Mouse (Mus musculus): Measurements from ENCODE around the gene Pxdn. TPM values are rescaled to one million over a fixed set of nuclear protein-coding genes. Genes with fewer than 3 reads are reported as not detected.

The Pxdn gene
- total and polyA plus RNA-seq, 3 experiments, result 0.44 TPM; not detected in 2

DNA sequence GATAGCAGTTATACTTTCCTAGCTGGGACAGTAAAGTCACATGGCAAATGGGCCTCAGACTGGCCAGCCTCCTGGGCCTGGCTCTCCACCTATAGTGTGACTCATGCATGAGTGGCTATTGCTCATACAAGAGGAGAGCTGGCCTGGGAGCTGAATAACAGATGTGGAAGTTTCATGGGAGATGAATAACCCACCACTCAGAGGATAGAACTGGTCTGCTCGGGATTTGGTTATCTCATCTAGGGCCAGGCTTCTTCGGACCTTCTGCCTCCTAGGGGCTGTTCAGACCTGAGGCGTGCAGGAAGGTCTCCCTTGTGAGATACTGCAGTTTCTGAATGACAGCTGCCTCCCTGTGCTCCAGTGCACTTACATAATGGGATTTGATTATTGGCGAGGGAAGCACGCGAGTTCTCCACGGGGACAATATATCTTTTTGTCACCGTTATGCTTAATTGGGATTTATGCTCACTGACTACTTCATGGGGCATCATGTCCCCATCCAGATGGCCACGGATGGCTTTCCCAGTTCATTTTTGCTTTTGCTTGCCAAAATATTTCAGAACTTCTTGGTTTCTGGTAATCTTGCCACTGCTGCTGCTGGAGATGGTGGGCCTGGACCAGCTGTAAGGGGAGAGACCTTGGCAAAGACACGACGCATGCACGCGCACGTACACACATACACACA, 66.4 kb downstream of the Pxdn start:
- DNase-seq (ENCODE audit: low spot score) (no peak), ATAC-seq (ENCODE audit: extremely low read depth, insufficient number of reproducible peaks, low FRiP score, poor library complexity, severe bottlenecking) (no peak)
- Histone ChIP-seq H3K9me3 (replicated peaks) (peaks cover 82% of the 10 kb centered on the region), H3K4me3 (ENCODE audit: low read depth, low read length) (no peak overlapping the region), H3K36me3 (replicated peaks) (no peaks in the 10 kb centered on the region), H3K27me3 (ENCODE audit: insufficient read depth, low read length) (peaks cover 4% of the 10 kb centered on the region; the same call in 1 of the 2 replicates), H3K4me1 (ENCODE audit: insufficient read depth, low read depth, low read length) (no peaks in the 10 kb centered on the region; the same call in 1 of the 2 replicates)
- TF ChIP-seq CTCF (IDR thresholded peaks at IDR 0.05; ENCODE audit: low read depth, low read length), result no peak
- no peak for TF ChIP-seq POLR2AphosphoS5 (IDR thresholded peaks at IDR 0.05; ENCODE audit: insufficient replicate concordance, low read depth, low read length)

DNA sequence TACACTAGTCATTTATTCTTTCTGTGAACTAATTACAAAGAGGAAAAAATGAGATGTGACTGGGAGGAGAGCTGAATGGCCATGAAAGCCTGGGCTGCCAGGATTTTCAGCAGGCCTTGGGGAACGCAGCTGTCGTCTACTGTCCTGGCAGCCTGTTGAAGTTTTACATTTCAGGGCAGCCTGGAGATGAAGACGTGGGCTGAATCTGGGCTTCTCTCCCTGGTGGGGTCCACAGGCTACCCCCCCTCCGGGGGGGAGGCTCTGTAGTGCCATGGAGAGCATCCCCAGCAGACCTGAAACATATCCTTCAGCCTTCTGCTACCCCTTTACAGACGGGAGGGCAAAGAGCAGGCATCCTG, 66.9 kb downstream of the Pxdn start:
- Histone ChIP-seq H3K4me1 (ENCODE audit: insufficient read depth, low read depth, low read length) (no peaks in the 10 kb centered on the region; the same call in 1 of the 2 replicates), H3K27me3 (ENCODE audit: insufficient read depth, low read length) (peaks cover 4% of the 10 kb centered on the region; the same call in 1 of the 2 replicates), H3K4me3 (ENCODE audit: low read depth, low read length) (no peak overlapping the region), H3K9me3 (replicated peaks) (peaks cover 81% of the 10 kb centered on the region), H3K36me3 (replicated peaks) (no peaks in the 10 kb centered on the region)
- ATAC-seq (ENCODE audit: extremely low read depth, insufficient number of reproducible peaks, low FRiP score, poor library complexity, severe bottlenecking) (no peak), DNase-seq (ENCODE audit: low spot score) (no peak)
- no peak for TF ChIP-seq GATA1 (IDR thresholded peaks at IDR 0.05; ENCODE audit: borderline replicate concordance, low read length)
- no peak for TF ChIP-seq GATA2 (IDR thresholded peaks at IDR 0.05; ENCODE audit: borderline replicate concordance, low read depth, low read length)
- TF ChIP-seq POLR2AphosphoS5 (IDR thresholded peaks at IDR 0.05; ENCODE audit: insufficient replicate concordance, low read depth, low read length), result no peak
- no peak for TF ChIP-seq TAL1 (conservative IDR thresholded peaks at IDR 0.05; ENCODE audit: low read depth, low read length)
- TF ChIP-seq CTCF (IDR thresholded peaks at IDR 0.05; ENCODE audit: low read depth, low read length), result no peak

DNA sequence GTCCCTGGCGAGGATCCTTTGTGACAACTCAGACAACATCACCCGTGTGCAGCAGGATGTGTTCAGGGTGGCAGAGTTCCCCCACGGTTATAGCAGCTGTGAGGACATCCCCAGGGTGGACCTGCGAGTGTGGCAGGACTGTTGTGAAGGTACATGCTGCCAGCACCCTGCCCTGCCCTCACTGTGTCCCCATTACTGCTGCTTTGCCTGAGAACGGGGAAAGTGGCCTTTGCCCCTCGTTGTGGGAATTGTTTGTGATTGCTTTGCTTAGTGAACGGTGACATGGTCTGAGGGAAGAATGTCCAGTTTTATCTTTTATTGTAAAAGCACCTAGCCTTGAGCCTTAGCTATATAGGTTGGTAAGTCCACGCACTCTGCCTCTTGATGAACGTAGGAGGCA, 69.2 kb downstream of the Pxdn start:
- ATAC-seq (ENCODE audit: extremely low read depth, insufficient number of reproducible peaks, low FRiP score, poor library complexity, severe bottlenecking), result no peak
- Histone ChIP-seq H3K27me3 (ENCODE audit: insufficient read depth, low read length) (peaks cover 4% of the 10 kb centered on the region; the same call in 1 of the 2 replicates), H3K36me3 (replicated peaks) (no peaks in the 10 kb centered on the region), H3K4me3 (ENCODE audit: low read depth, low read length) (peak overlapping the region; percentile 18; the same call in 1 of the 2 replicates), H3K4me1 (ENCODE audit: insufficient read depth, low read depth, low read length) (no peaks in the 10 kb centered on the region; the same call in 1 of the 2 replicates), H3K9me3 (replicated peaks) (peaks cover 81% of the 10 kb centered on the region)
- no peak for DNase-seq (ENCODE audit: low spot score)
- TF ChIP-seq GATA2 (IDR thresholded peaks at IDR 0.05; ENCODE audit: borderline replicate concordance, low read depth, low read length), result no peak
- no peak for TF ChIP-seq POLR2AphosphoS5 (IDR thresholded peaks at IDR 0.05; ENCODE audit: insufficient replicate concordance, low read depth, low read length)
- TF ChIP-seq TAL1 (conservative IDR thresholded peaks at IDR 0.05; ENCODE audit: low read depth, low read length), result no peak
- no peak for TF ChIP-seq GATA1 (IDR thresholded peaks at IDR 0.05; ENCODE audit: borderline replicate concordance, low read length)
- no peak for TF ChIP-seq CTCF (IDR thresholded peaks at IDR 0.05; ENCODE audit: low read depth, low read length)

DNA sequence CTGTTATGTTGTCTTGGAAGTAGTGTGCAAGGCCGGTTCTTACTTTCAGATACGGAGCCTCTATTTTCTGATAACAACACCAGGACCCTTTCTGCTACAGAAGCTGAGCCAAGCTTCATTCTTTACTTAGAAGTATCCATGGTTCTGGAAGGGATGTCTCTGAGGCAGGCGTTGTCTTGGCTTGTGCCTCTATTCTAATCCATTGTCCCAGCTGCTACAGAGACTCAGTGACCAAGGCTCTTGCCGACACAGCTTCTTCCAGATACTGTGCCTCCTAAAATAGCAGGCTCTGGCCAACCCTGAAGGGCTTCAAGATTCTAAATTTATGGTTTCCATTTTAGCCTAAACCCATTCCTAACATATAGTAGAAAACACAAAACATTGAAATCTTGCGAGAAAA, 71.3 kb downstream of the Pxdn start:
- no peaks in the 10 kb centered on the region for H3K36me3 ChIP-seq (replicated peaks)
- no peak overlapping the region for H3K4me3 ChIP-seq (ENCODE audit: low read depth, low read length)
- TF ChIP-seq GATA2 (IDR thresholded peaks at IDR 0.05; ENCODE audit: borderline replicate concordance, low read depth, low read length), result no peak
- TF ChIP-seq GATA1 (IDR thresholded peaks at IDR 0.05; ENCODE audit: borderline replicate concordance, low read length), result no peak
- TF ChIP-seq CTCF (IDR thresholded peaks at IDR 0.05; ENCODE audit: low read depth, low read length), result no peak
- no peak for TF ChIP-seq POLR2AphosphoS5 (IDR thresholded peaks at IDR 0.05; ENCODE audit: insufficient replicate concordance, low read depth, low read length)
- no peak for TF ChIP-seq TAL1 (conservative IDR thresholded peaks at IDR 0.05; ENCODE audit: low read depth, low read length)
- ATAC-seq (ENCODE audit: extremely low read depth, insufficient number of reproducible peaks, low FRiP score, poor library complexity, severe bottlenecking) (no peak), DNase-seq (ENCODE audit: low spot score) (no peak)
- H3K4me1 ChIP-seq (ENCODE audit: insufficient read depth, low read depth, low read length), result no peaks in the 10 kb centered on the region; the same call in 1 of the 2 replicates
- peaks cover 80% of the 10 kb centered on the region for H3K9me3 ChIP-seq (replicated peaks)
- no peaks in the 10 kb centered on the region for H3K27me3 ChIP-seq (ENCODE audit: insufficient read depth, low read length)

DNA sequence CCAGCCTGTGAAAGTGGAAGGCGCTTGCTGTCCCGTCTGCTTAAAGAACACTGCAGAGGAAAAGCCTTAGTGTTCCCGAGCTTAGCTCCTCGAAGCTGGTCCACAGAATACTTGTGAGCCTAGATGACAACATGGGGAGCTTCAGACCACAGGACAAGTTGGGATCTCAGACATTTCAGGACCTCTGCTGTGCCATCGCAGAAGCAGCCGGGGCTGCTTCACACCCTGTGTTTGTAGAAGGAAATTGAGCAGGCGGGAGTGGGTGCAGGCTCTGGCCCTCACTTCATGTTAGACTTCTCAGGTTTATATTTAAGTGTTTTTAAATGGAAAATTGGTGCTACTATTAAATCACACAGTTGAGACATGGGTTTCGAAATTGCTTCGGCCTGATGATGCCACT, 78.1 kb downstream of the Pxdn start:
- DNase-seq (ENCODE audit: low spot score) (no peak), ATAC-seq (ENCODE audit: extremely low read depth, insufficient number of reproducible peaks, low FRiP score, poor library complexity, severe bottlenecking) (no peak)
- Histone ChIP-seq H3K4me1 (ENCODE audit: insufficient read depth, low read depth, low read length) (no peaks in the 10 kb centered on the region), H3K4me3 (ENCODE audit: low read depth, low read length) (no peak overlapping the region), H3K36me3 (replicated peaks) (no peaks in the 10 kb centered on the region), H3K9me3 (replicated peaks) (peaks cover 83% of the 10 kb centered on the region), H3K27me3 (ENCODE audit: insufficient read depth, low read length) (no peaks in the 10 kb centered on the region)
- TF ChIP-seq CTCF (IDR thresholded peaks at IDR 0.05; ENCODE audit: low read depth, low read length), result no peak

DNA sequence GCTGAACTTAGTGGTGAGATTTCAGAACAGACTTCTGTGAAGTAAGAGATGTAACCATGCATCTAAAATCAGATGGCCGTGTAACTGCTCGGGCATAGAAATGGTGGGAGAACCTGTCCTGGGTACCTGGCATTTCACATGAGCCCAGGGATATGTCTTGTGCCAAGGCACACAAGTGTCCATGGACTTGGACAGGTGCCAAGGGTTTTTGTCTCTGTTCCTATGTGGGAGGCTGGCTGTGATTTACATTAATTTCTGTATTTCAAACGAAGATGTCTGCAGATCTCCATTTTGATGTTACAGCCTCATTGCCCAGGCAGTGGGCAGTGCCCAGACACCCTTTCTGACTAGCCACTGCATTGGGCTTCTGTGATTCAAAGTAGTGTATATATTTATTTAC, 79.7 kb downstream of the Pxdn start:
- no peaks in the 10 kb centered on the region for H3K4me1 ChIP-seq (ENCODE audit: insufficient read depth, low read depth, low read length)
- ATAC-seq (ENCODE audit: extremely low read depth, insufficient number of reproducible peaks, low FRiP score, poor library complexity, severe bottlenecking) (no peak), DNase-seq (ENCODE audit: low spot score) (no peak)
- H3K4me3 ChIP-seq (ENCODE audit: low read depth, low read length), result no peak overlapping the region
- peaks cover 76% of the 10 kb centered on the region for H3K9me3 ChIP-seq (replicated peaks)
- no peaks in the 10 kb centered on the region for H3K27me3 ChIP-seq (ENCODE audit: insufficient read depth, low read length)
- TF ChIP-seq GATA2 (IDR thresholded peaks at IDR 0.05; ENCODE audit: borderline replicate concordance, low read depth, low read length), result no peak
- no peaks in the 10 kb centered on the region for H3K36me3 ChIP-seq (replicated peaks)

DNA sequence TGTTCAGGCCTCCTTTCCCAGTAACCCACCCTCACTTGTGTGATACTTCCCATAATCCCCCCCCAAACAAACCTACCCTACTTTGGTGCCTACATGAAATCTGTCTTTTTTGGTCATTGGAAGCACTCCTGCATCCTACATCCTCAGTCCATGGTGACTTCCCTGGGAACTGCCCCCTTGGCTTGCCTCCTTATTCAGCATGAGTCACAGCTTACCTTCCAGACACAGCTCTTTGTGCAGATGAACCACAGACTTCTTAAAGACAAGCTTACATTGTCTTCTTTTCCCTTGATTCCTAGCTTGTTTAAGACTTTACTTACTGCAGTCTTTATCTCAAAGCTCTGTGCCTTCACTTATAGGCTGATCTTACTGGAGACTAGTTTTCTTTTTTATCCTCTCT, 83.0 kb downstream of the Pxdn start:
- peaks cover 59% of the 10 kb centered on the region for H3K9me3 ChIP-seq (replicated peaks)
- H3K4me3 ChIP-seq (ENCODE audit: low read depth, low read length), result no peak overlapping the region
- ATAC-seq (ENCODE audit: extremely low read depth, insufficient number of reproducible peaks, low FRiP score, poor library complexity, severe bottlenecking) (no peak), DNase-seq (ENCODE audit: low spot score) (no peak)
- H3K27me3 ChIP-seq (ENCODE audit: insufficient read depth, low read length), result no peaks in the 10 kb centered on the region
- H3K36me3 ChIP-seq (replicated peaks), result no peaks in the 10 kb centered on the region
- TF ChIP-seq GATA2 (IDR thresholded peaks at IDR 0.05; ENCODE audit: borderline replicate concordance, low read depth, low read length), result no peak
- no peak for TF ChIP-seq GATA1 (IDR thresholded peaks at IDR 0.05; ENCODE audit: borderline replicate concordance, low read length)
- TF ChIP-seq TAL1 (conservative IDR thresholded peaks at IDR 0.05; ENCODE audit: low read depth, low read length), result no peak
- TF ChIP-seq CTCF (IDR thresholded peaks at IDR 0.05; ENCODE audit: low read depth, low read length), result no peak
- TF ChIP-seq POLR2AphosphoS5 (IDR thresholded peaks at IDR 0.05; ENCODE audit: insufficient replicate concordance, low read depth, low read length), result no peak
- H3K4me1 ChIP-seq (ENCODE audit: insufficient read depth, low read depth, low read length), result no peaks in the 10 kb centered on the region

Data from G1E (cell line).